Mouse (Mus musculus): ENCODE results near the gene Casp2. TPM values are rescaled to one million over a fixed set of nuclear protein-coding genes. Genes with fewer than 3 reads are reported as not detected.

Gene Casp2
- total and polyA plus RNA-seq, 3 experiments = 12.9 to 20.2 (median 16.5) TPM

Other genes with a start within 250 kb of the Casp2 start
- not detected for gene Sva, start 226.6 kb upstream of the Casp2 start, total RNA-seq (2021)
- not detected in 2 replicates for gene Sva, start 226.6 kb upstream of the Casp2 start, polyA plus RNA-seq (2012; rRNA removed)
- gene Tas2r139, start 124.0 kb upstream of the Casp2 start, total RNA-seq (2021) = not detected
- not detected in 2 replicates for gene Tas2r139, start 124.0 kb upstream of the Casp2 start, polyA plus RNA-seq (2012; rRNA removed)
- not detected for gene Tas2r144, start 49.7 kb upstream of the Casp2 start, total RNA-seq (2021)
- gene Tas2r144, start 49.7 kb upstream of the Casp2 start, polyA plus RNA-seq (2012; rRNA removed) = not detected in 2 replicates
- gene Gstk1, start 19.1 kb upstream of the Casp2 start, total RNA-seq (2021) = 100 to 1,000 TPM; 104 to 312 TPM
- gene Gstk1, start 19.1 kb upstream of the Casp2 start, polyA plus RNA-seq (2012; rRNA removed) = 78.8 and 113 TPM in 2 replicates
- 1 to 10 TPM in 1 of 2 experiments, under 1 TPM in 1; 0.35 to 3.2 TPM for gene Tmem139, start 3.0 kb upstream of the Casp2 start, total RNA-seq (2021)
- 0.17 and 0.30 TPM in 2 replicates for gene Tmem139, start 3.0 kb upstream of the Casp2 start, polyA plus RNA-seq (2012; rRNA removed)
- gene Clcn1, start 21.7 kb downstream of the Casp2 start, total RNA-seq (2021) = under 1 TPM in 1 of 2 experiments, not detected in 1; 0.23 TPM
- gene Clcn1, start 21.7 kb downstream of the Casp2 start, polyA plus RNA-seq (2012; rRNA removed) = 0.06 and 0.08 TPM in 2 replicates
- under 1 TPM; 0.14 to 0.17 TPM for gene Fam131b, start 59.7 kb downstream of the Casp2 start, total RNA-seq (2021)
- 0.04 and 0.11 TPM in 2 replicates for gene Fam131b, start 59.7 kb downstream of the Casp2 start, polyA plus RNA-seq (2012; rRNA removed)
- gene Zyx, start 84.6 kb downstream of the Casp2 start, total RNA-seq (2021) = 100 to 1,000 TPM in 1 of 2 experiments, 10 to 100 TPM in 1; 96.9 to 121 TPM
- 192 and 204 TPM in 2 replicates for gene Zyx, start 84.6 kb downstream of the Casp2 start, polyA plus RNA-seq (2012; rRNA removed)
- gene Epha1, start 108.3 kb downstream of the Casp2 start, total RNA-seq (2021) = under 1 TPM; 0.23 to 0.86 TPM
- 0.18 and 0.37 TPM in 2 replicates for gene Epha1, start 108.3 kb downstream of the Casp2 start, polyA plus RNA-seq (2012; rRNA removed)
- gene Tas2r143, start 135.3 kb downstream of the Casp2 start, total RNA-seq (2021) = 1 to 10 TPM in 1 of 2 experiments, under 1 TPM in 1; 0.90 to 7.2 TPM
- 0.50 and 0.63 TPM in 2 replicates for gene Tas2r143, start 135.3 kb downstream of the Casp2 start, polyA plus RNA-seq (2012; rRNA removed)
- 1 to 10 TPM in 1 of 2 experiments, under 1 TPM in 1; 0.62 to 4.4 TPM for gene Tas2r135, start 140.4 kb downstream of the Casp2 start, total RNA-seq (2021)
- 0.16 TPM in 1 of 2 replicates, not detected in the other for gene Tas2r135, start 140.4 kb downstream of the Casp2 start, polyA plus RNA-seq (2012; rRNA removed)
- gene Tas2r126, start 169.6 kb downstream of the Casp2 start, total RNA-seq (2021) = 1 to 10 TPM in 1 of 2 experiments, under 1 TPM in 1; 0.66 to 4.8 TPM
- gene Tas2r126, start 169.6 kb downstream of the Casp2 start, polyA plus RNA-seq (2012; rRNA removed) = 0.11 TPM in 1 of 2 replicates, not detected in the other
- not detected for gene Olfr458, start 200.2 kb downstream of the Casp2 start, total RNA-seq (2021)
- not detected in 2 replicates for gene Olfr458, start 200.2 kb downstream of the Casp2 start, polyA plus RNA-seq (2012; rRNA removed)
- not detected for gene Olfr457, start 211.3 kb downstream of the Casp2 start, total RNA-seq (2021)
- gene Olfr457, start 211.3 kb downstream of the Casp2 start, polyA plus RNA-seq (2012; rRNA removed) = not detected in 2 replicates
- not detected for gene Olfr456, start 222.2 kb downstream of the Casp2 start, total RNA-seq (2021)
- not detected in 2 replicates for gene Olfr456, start 222.2 kb downstream of the Casp2 start, polyA plus RNA-seq (2012; rRNA removed)

Measured in adrenal gland, adult 2 months (tissue).